Mouse (Mus musculus): Measurements from ENCODE around the gene Thra. TPM values are rescaled to one million over a fixed set of nuclear protein-coding genes. Genes with fewer than 3 reads are reported as not detected.
"Not testable (repeated sequence)": the region's sequence is repeated elsewhere in the genome, so short reads cannot be mapped to it uniquely, and the experiment has no call there.

Thra gene
- total and polyA plus RNA-seq, 3 experiments, result 1.1 to 3.9 (median 3.8) TPM

GRCm38 (mm10) chr11:98736176-98736575 is 4.3 kb upstream of the Thra start:
- dilution Hi-C loops (cut with MboI; ENCODE audit: extremely low pct_ligation_motif_present, extremely low pct_unique_long_range_greater_than_20kb, low sequenced_read_pairs) (no loop called here), in situ Hi-C loops (cut with MboI; ENCODE audit: low pct_ligation_motif_present, low pct_unique_long_range_greater_than_20kb, low sequenced_read_pairs) (no loop called here)
- H3K79me2 ChIP-seq (replicated peaks; ENCODE audit: control insufficient read depth, extremely low read depth, insufficient read depth, poor library complexity, severe bottlenecking), result no peaks in the 10 kb centered on the region
- H3K4me1 ChIP-seq (ENCODE audit: control insufficient read depth in 1 of 2, insufficient read depth in 2 of 2), result peaks cover 0 to 3% of the 10 kb centered on the region in 2 experiments; a peak in 2 of 4 replicates
- H3K27me3 ChIP-seq (replicated peaks), result peaks cover 56% of the 10 kb centered on the region
- no peaks in the 10 kb centered on the region for H3K36me3 ChIP-seq (replicated peaks in 1 of 2; ENCODE audit: control insufficient read depth in 1 of 2, insufficient read depth in 1 of 2, low read length in 1 of 2)
- no peak for DNase-seq (ENCODE audit: extremely low read depth)
- peaks cover 11% of the 10 kb centered on the region for H3K9me3 ChIP-seq (replicated peaks; ENCODE audit: low read length)
- TF ChIP-seq SIN3A (IDR thresholded peaks at IDR 0.05; ENCODE audit: low read length) (no peak), CTCF (conservative IDR thresholded peaks at IDR 0.05 in 1 of 2, IDR thresholded peaks at IDR 0.05 in 1 of 2; ENCODE audit: low read depth in 2 of 2, low read length in 2 of 2) (no peak), GABPA (IDR thresholded peaks at IDR 0.05; ENCODE audit: insufficient replicate concordance, low read depth, low read length) (no peak), PAX5 (IDR thresholded peaks at IDR 0.05; ENCODE audit: low read length) (no peak), MAX (IDR thresholded peaks at IDR 0.05; ENCODE audit: low read length) (no peak), E2F4 (IDR thresholded peaks at IDR 0.05; ENCODE audit: insufficient replicate concordance, low read depth, low read length) (no peak), TBP (conservative IDR thresholded peaks at IDR 0.05; ENCODE audit: low read depth, low read length) (no peak), ETS1 (conservative IDR thresholded peaks at IDR 0.05; ENCODE audit: low read depth, low read length) (no peak), MXI1 (IDR thresholded peaks at IDR 0.05; ENCODE audit: low read depth, low read length) (no peak), UBTF (IDR thresholded peaks at IDR 0.05; ENCODE audit: low read depth, low read length) (no peak), CHD2 (IDR thresholded peaks at IDR 0.05; ENCODE audit: low read length) (no peak), SMC3 (IDR thresholded peaks at IDR 0.05; ENCODE audit: low read depth, low read length) (no peak), ELF1 (IDR thresholded peaks at IDR 0.05; ENCODE audit: low read depth, low read length) (no peak), ZC3H11A (IDR thresholded peaks at IDR 0.05; ENCODE audit: low read depth, low read length) (no peak), USF1 (IDR thresholded peaks at IDR 0.05; ENCODE audit: low read depth, low read length) (no peak), RAD21 (IDR thresholded peaks at IDR 0.05; ENCODE audit: low read depth, low read length) (no peak)
- no peak overlapping the region for H3K27ac ChIP-seq (ENCODE audit: insufficient read depth, low read depth)
- no peak overlapping the region for H3K9ac ChIP-seq (ENCODE audit: insufficient read depth, low read depth)
- H3K4me2 ChIP-seq (ENCODE audit: insufficient read depth, low read depth, poor library complexity, severe bottlenecking), result no peak overlapping the region
- H3K4me3 ChIP-seq (replicated peaks in 1 of 3; ENCODE audit: low read depth in 2 of 3, low read length in 2 of 3, poor library complexity in 1 of 3), result no peak overlapping the region

- H3K9ac ChIP-seq (ENCODE audit: insufficient read depth, low read depth); DNase-seq (ENCODE audit: extremely low read depth); H3K27ac ChIP-seq (ENCODE audit: insufficient read depth, low read depth); H3K79me2 ChIP-seq (replicated peaks; ENCODE audit: control insufficient read depth, extremely low read depth, insufficient read depth, poor library complexity, severe bottlenecking); H3K4me2 ChIP-seq (ENCODE audit: insufficient read depth, low read depth, poor library complexity, severe bottlenecking); dilution Hi-C loops (cut with MboI; ENCODE audit: extremely low pct_ligation_motif_present, extremely low pct_unique_long_range_greater_than_20kb, low sequenced_read_pairs); H3K4me1 ChIP-seq (ENCODE audit: control insufficient read depth in 1 of 2, insufficient read depth in 2 of 2); in situ Hi-C loops (cut with MboI; ENCODE audit: low pct_ligation_motif_present, low pct_unique_long_range_greater_than_20kb, low sequenced_read_pairs); H3K36me3 ChIP-seq (replicated peaks in 1 of 2; ENCODE audit: control insufficient read depth in 1 of 2, insufficient read depth in 1 of 2, low read length in 1 of 2); H3K4me3 ChIP-seq (replicated peaks in 1 of 3; ENCODE audit: low read depth in 2 of 3, low read length in 2 of 3, poor library complexity in 1 of 3): not testable (repeated sequence)
- Histone ChIP-seq H3K27me3 (replicated peaks) (peaks cover 57% of the 10 kb centered on the region), H3K9me3 (replicated peaks; ENCODE audit: low read length) (peaks cover 11% of the 10 kb centered on the region)
These were observed 3.2 kb upstream of the Thra start for GRCm38 (mm10) chr11:98737220-98737619.
